Mouse (Mus musculus) spleen, adult 12 weeks (tissue): ENCODE data around the gene Sh3pxd2a.

Experiments used
- DNase-seq: peaks from one replicate; pipeline ENCODE4 v3.0.0; 2022; ENCODE audit warnings: low spot score

The Sh3pxd2a gene

GRCm38 (mm10) chr19:47456021-47456420 lies 8.2 kb downstream of the Sh3pxd2a start:
- DNase-seq: no peak

- no peak for DNase-seq
Observed at GRCm38 (mm10) chr19:47455001-47455755, 9.0 kb downstream of the Sh3pxd2a start.

GRCm38 (mm10) chr19:47454167-47455000 lies 9.8 kb downstream of the Sh3pxd2a start:
- DNase-seq: no peak

- no peak for DNase-seq
Observed at GRCm38 (mm10) chr19:47453352-47453751, 10.8 kb downstream of the Sh3pxd2a start.

GRCm38 (mm10) chr19:47452682-47453081 lies 11.5 kb downstream of the Sh3pxd2a start:
- DNase-seq: no peak

- DNase-seq: no peak
Observed at GRCm38 (mm10) chr19:47452211-47452610, 12.0 kb downstream of the Sh3pxd2a start.

GRCm38 (mm10) chr19:47451476-47452113 lies 12.6 kb downstream of the Sh3pxd2a start:
- DNase-seq: no peak

GRCm38 (mm10) chr19:47450261-47451137 lies 13.7 kb downstream of the Sh3pxd2a start:
- no peak for DNase-seq

- no peak for DNase-seq
Observed at GRCm38 (mm10) chr19:47449513-47450227, 14.5 kb downstream of the Sh3pxd2a start.

- no peak for DNase-seq
Observed at GRCm38 (mm10) chr19:47448618-47449151, 15.5 kb downstream of the Sh3pxd2a start.

- DNase-seq: peak; percentile 44
Observed at GRCm38 (mm10) chr19:47446841-47447365, 17.3 kb downstream of the Sh3pxd2a start.

GRCm38 (mm10) chr19:47446130-47446529 lies 18.1 kb downstream of the Sh3pxd2a start:
- DNase-seq: no peak

GRCm38 (mm10) chr19:47445726-47446125 lies 18.5 kb downstream of the Sh3pxd2a start:
- DNase-seq: no peak

GRCm38 (mm10) chr19:47444488-47444887 lies 19.7 kb downstream of the Sh3pxd2a start:
- DNase-seq: no peak

- no peak for DNase-seq
Observed at GRCm38 (mm10) chr19:47442294-47442627, 21.9 kb downstream of the Sh3pxd2a start.

- DNase-seq: no peak
Observed at GRCm38 (mm10) chr19:47441541-47442293, 22.5 kb downstream of the Sh3pxd2a start.

GRCm38 (mm10) chr19:47440967-47441366 lies 23.2 kb downstream of the Sh3pxd2a start:
- DNase-seq: no peak

GRCm38 (mm10) chr19:47440435-47440803 lies 23.8 kb downstream of the Sh3pxd2a start:
- DNase-seq: no peak

GRCm38 (mm10) chr19:47439726-47440434 lies 24.3 kb downstream of the Sh3pxd2a start:
- DNase-seq: no peak
